21 mouse cellular contexts compared by ENCODE assay signal in the genomic region with DNA sequence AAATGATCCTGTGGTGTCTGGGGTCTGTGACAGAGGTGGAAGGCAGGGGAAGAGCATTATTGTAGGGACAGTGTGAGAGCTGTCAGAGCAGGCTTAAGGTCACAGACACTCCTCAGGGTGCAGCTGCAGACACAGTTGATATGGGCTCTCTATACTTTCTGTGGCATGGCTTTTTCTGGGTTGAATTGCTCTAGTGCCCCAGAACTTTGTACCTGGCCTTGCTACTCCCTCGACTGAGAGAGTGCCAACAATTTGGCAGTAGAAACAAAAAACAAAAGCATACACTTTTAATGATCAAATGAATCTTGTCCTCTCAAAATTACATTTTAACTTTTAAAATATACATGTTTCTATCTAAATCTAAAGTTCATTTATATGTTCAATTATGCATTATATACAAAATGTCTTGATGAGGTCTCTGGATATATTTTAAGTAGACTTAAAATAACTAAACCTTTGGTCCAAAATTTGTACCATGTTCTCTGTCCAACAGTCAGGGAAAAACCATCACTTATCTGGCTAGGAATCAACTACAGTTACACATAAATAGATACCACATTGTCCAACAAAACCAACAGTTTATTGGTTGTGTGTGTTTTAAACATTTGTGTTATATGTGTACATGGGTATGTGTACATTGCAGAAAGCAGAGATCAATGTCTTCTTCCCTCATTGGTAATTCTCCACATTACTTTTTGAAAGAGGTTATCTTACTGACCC.
"Had no signal": no experiment of that assay in that cellular context is flagged by ENCODE, and none has a peak within 500 bp of the region (broad histone marks: within the 10 kb centered on the region; RNA-seq: fewer than 3 reads in every experiment).

No protein-coding gene starts in this region.

- H3K4me2 ChIP-seq: intestine, embryonic 15.5 days; limb, embryonic 13.5 days; lung, embryonic 14.5 days; midbrain, embryonic 12.5 days; midbrain, embryonic 15.5 days; neural tube, embryonic 13.5 days; stomach, embryonic 15.5 days had no signal

- DNase-seq: layer of hippocampus, postnatal 36 days; liver; liver, postnatal 0 days; lung, embryonic 14.5 days; retina, postnatal 1 day; right cerebral cortex, postnatal 25 days; spleen, adult 18-20 months; thymus, postnatal 25 days had no signal

- H3K9ac ChIP-seq: intestine, embryonic 15.5 days; limb, embryonic 13.5 days; liver, embryonic 14.5 days; liver, postnatal 0 days; lung, embryonic 14.5 days; midbrain, embryonic 12.5 days; midbrain, embryonic 15.5 days; neural tube, embryonic 13.5 days; stomach, embryonic 15.5 days had no signal

- ATAC-seq: hindbrain, embryonic 16.5 days; intestine, embryonic 15.5 days; liver, postnatal 0 days; lung, postnatal 0 days; midbrain, embryonic 15.5 days had no signal

- H3K4me1 ChIP-seq: intestine, embryonic 15.5 days; limb, embryonic 10.5 days; limb, embryonic 13.5 days; midbrain, embryonic 12.5 days; neural tube, embryonic 13.5 days; stomach, embryonic 15.5 days had no signal

- H3K9me3 ChIP-seq: intestine, embryonic 15.5 days; limb, embryonic 10.5 days; limb, embryonic 13.5 days; midbrain, embryonic 12.5 days; midbrain, embryonic 15.5 days; neural tube, embryonic 13.5 days; stomach, embryonic 15.5 days had no signal

- H3K27ac ChIP-seq: intestine, embryonic 15.5 days; kidney, postnatal 0 days; limb, embryonic 10.5 days; limb, embryonic 13.5 days; liver, embryonic 14.5 days; macrophage; midbrain, embryonic 12.5 days; midbrain, embryonic 15.5 days; neural tube, embryonic 13.5 days; stomach, embryonic 15.5 days had no signal

- H3K36me3 ChIP-seq: intestine, embryonic 15.5 days; limb, embryonic 10.5 days; limb, embryonic 13.5 days; midbrain, embryonic 12.5 days; midbrain, embryonic 15.5 days; neural tube, embryonic 13.5 days; stomach, embryonic 15.5 days had no signal

- H3K4me3 ChIP-seq: intestine, embryonic 15.5 days; limb, embryonic 10.5 days; limb, embryonic 13.5 days; midbrain, embryonic 12.5 days; midbrain, embryonic 15.5 days; myocyte; neural tube, embryonic 13.5 days; stomach, embryonic 15.5 days had no signal

- H3K27me3 ChIP-seq: intestine, embryonic 15.5 days; limb, embryonic 13.5 days; midbrain, embryonic 12.5 days; midbrain, embryonic 15.5 days; neural tube, embryonic 13.5 days; stomach, embryonic 15.5 days had no signal
